Mouse (Mus musculus) kidney, adult 2 months (tissue): Measurements from ENCODE around the gene Prr15l. TPM values are rescaled to one million over a fixed set of nuclear protein-coding genes. Genes with fewer than 3 reads are reported as not detected.
A peak's percentile ranks its signal among the peaks of the same experiment; 100 is the strongest.

Experiments used
- DNase-seq: peaks from one replicate; pipeline ENCODE4 v3.0.0; 2021
- H3K27ac ChIP-seq: fragments of 200-500 bp; 2 replicates; pipeline ENCODE4 v1.5.1; 2012; ENCODE audit warnings: low read depth, low read length, control low read depth, inconsistent platforms; ENCODE audit not compliant: insufficient read depth
- H3K27me3 ChIP-seq: fragments of 200-500 bp; replicated peaks from 2 replicates; pipeline ENCODE4 v1.6.1; 2012; ENCODE audit warnings: mild to moderate bottlenecking, moderate library complexity, low read length, inconsistent platforms; ENCODE audit not compliant: control insufficient read depth, insufficient read depth
- H3K36me3 ChIP-seq: fragments of 200-500 bp; 2 replicates; pipeline ENCODE4 v1.6.1; 2012; ENCODE audit warnings: mild to moderate bottlenecking, moderate library complexity, low read length, inconsistent platforms; ENCODE audit not compliant: control insufficient read depth, insufficient read depth
- H3K4me1 ChIP-seq: fragments of 200-500 bp; 2 replicates; pipeline ENCODE4 v1.6.1; 2011; ENCODE audit warnings: low read length; ENCODE audit not compliant: control insufficient read depth, insufficient read depth
- H3K4me3 ChIP-seq: fragments of 200-500 bp; 2 replicates; pipeline ENCODE4 v1.5.1; 2011; ENCODE audit warnings: mild to moderate bottlenecking, low read depth, low read length, control low read depth; ENCODE audit not compliant: insufficient read depth
- CTCF ChIP-seq: fragments of 200-500 bp; conservative IDR thresholded peaks from 2 replicates; pipeline ENCODE4 v1.5.1; 2011; ENCODE audit warnings: low read depth, mild to moderate bottlenecking, control low read depth, low read length, moderate library complexity, mixed read lengths; ENCODE audit not compliant: insufficient read depth, insufficient read length
- POLR2A ChIP-seq: fragments of 200-500 bp; IDR thresholded peaks from one replicate; pipeline ENCODE4 v1.6.1; 2011; ENCODE audit warnings: low read depth, low read length, control low read depth
- WGBS: fragments of 180-500 bp; shearing (Covaris S2); methylation state at CpG from one replicate; pipeline ENCODE4 v1.1.7; 2018; 5-methylcytosine and 5-hydroxymethylcytosine counted together
- polyA plus RNA-seq: library from polyadenylated mRNA; depleted of rRNA; stranded (reverse); fragments of >200 nt; gene quantifications from 2 replicates; pipeline ENCODE4 v1.2.3, GENCODE M21; 2012

Prr15l gene
- polyA plus RNA-seq, 1 experiment = 119 TPM

DNA sequence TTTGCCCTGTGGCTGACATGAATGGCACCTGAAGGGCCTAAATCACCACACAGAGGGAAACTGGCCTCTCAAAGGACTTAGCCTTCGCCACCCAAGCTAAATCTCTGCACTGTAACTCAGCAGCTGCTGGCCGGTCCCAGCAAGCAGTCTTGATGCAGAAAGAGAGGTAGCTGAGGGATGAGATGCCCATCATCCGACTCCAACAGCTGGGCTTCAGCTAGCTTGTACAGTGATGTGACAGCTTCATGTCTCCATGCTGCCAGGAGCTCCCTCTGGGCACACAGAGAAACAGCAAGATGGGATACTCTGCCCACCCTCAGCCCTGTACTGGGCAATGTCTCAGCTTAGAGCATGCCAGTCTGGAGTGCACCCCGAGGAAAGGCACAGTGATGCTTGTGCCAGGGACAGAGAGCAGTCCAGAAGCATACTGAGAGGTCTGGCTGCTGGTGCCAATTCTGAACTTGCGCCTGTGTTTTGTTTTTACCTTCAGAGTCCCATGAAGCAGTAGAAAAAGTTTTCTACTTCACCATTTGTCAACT lies 45.6 kb downstream of the Prr15l start:
- no peaks in the 10 kb centered on the region for H3K27me3 ChIP-seq
- no peak overlapping the region for H3K4me3 ChIP-seq
- H3K36me3 ChIP-seq = no peaks in the 10 kb centered on the region
- TF ChIP-seq POLR2A (no peak), CTCF (no peak)
- 75% methylated on average over 5 of the region's 5 CpGs for WGBS
- H3K4me1 ChIP-seq = peaks cover 31% of the 10 kb centered on the region
- no peak overlapping the region for H3K27ac ChIP-seq
- DNase-seq = no peak

- WGBS = 77% methylated on average over 5 of the region's 5 CpGs
- H3K36me3 ChIP-seq = no peaks in the 10 kb centered on the region
- no peak for DNase-seq
- TF ChIP-seq CTCF (no peak), POLR2A (no peak)
- no peak overlapping the region for H3K4me3 ChIP-seq
- H3K4me1 ChIP-seq = peaks cover 19% of the 10 kb centered on the region
- H3K27me3 ChIP-seq = no peaks in the 10 kb centered on the region
- H3K27ac ChIP-seq = no peak overlapping the region
Observed at GRCm38 (mm10) chr11:96974813-96975212, 46.9 kb downstream of the Prr15l start.

DNA sequence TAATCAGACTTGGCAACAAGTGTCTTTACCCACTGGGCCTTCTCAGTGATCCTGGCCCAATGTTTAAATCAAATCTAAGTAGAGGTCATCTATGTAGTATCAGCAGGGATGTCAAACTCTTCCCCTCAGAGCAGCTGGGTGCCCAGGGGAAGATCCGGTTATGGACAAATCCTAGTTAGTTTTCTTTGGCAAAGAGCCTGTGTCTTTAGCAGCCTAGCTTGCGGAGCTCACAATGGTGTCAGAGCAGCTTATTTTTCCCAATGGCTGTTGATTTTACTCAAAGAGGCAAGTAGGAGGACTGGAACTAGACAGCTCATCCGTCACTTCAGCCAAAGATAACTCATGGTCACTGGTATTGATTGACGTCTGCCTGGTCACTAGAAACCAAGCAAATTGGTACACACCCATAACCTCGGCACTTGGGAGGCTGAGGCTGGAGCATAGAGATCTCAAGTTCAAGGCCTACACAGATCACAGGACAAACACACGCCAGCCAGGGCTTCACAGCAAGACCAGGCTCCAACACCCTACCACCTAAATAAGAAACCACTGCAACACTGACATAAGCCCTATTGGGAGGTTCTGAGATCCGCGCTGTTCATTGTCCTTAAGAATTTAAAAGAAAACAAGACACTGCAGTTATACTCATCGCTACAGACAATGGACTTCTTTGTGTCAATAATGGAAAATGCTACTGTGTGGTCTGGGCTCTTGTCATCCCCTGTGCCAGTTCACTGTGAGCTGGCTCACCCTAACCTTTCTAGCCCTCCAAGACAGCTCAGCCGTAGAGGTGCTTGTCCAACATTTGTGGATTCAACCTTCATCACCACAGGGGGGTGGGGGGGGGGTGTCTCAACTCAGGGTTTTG lies 47.8 kb downstream of the Prr15l start:
- peak; percentile 54 for DNase-seq
- Histone ChIP-seq H3K36me3 (no peaks in the 10 kb centered on the region), H3K4me3 (no peak overlapping the region), H3K27me3 (no peaks in the 10 kb centered on the region), H3K27ac (peak overlapping the region; percentile 90), H3K4me1 (peaks cover 13% of the 10 kb centered on the region; the same call in 1 of the 2 replicates)
- TF ChIP-seq CTCF = no peak
- no peak for TF ChIP-seq POLR2A
- 60% methylated on average over 10 of the region's 10 CpGs for WGBS

DNA sequence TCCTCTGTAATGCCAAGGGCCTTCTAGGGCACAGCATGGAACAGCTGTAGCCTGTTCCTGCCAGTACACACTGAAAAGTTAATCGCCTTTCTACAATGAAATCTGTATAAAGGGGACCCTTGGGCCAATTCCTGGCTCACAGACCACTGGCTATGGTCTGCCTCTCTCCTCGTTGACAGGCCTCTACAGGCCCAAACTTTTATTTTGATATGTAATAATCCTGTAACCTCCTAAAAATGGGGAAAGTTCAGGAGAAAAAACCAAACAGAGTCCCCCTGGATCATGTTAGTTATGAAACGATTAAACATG lies 48.4 kb downstream of the Prr15l start:
- Histone ChIP-seq H3K4me3 (no peak overlapping the region; the same call in 1 of the 2 replicates), H3K27ac (peak overlapping the region; percentile 90), H3K4me1 (peaks cover 13% of the 10 kb centered on the region; the same call in 1 of the 2 replicates), H3K36me3 (no peaks in the 10 kb centered on the region), H3K27me3 (no peaks in the 10 kb centered on the region)
- DNase-seq = no peak
- TF ChIP-seq POLR2A = no peak
- no peak for TF ChIP-seq CTCF
- 29% methylated on average over 3 of the region's 3 CpGs for WGBS

DNA sequence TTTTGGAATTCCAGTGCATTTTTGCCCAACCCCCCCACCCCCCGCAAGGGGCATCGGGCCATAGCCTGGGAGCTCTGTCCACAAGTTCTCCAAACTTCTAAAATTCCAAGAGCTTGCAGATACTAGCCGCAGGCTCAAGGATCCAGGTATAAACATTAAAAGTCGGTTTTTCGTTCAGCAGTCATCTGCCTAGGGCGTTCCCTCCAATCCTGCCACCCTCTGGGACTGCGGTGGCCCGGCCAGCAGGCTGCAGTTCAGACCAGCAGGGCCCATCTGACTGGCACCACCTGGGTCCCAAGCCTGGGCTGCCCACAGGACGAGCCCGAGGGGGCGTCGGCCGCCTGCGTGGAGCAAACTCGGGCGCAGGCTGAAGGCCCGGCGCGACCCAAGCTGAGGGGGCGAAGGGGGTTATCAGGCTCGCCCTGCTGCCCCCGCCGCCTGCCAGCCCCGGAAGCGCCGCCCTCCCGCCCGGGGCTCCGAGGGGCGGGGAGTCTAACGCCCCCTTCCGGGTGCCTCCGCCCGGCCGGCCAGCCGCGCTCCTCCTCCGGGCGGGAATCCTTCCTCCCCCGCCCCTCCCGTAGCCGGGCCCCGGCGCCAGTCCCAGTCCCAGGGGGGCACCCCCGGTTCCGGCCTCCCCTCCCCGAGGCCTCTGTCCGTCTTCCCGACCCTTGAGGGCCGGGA lies 49.1 kb downstream of the Prr15l start:
- 2% methylated on average over 49 of the region's 50 CpGs for WGBS

GRCm38 (mm10) chr11:96977606-96978400 lies 49.9 kb downstream of the Prr15l start:
- Histone ChIP-seq H3K4me3 (peak overlapping the region; percentile 85), H3K4me1 (peaks cover 13% of the 10 kb centered on the region; the same call in 1 of the 2 replicates), H3K27me3 (no peaks in the 10 kb centered on the region), H3K36me3 (no peaks in the 10 kb centered on the region), H3K27ac (peak overlapping the region; percentile 90)
- WGBS = under 1% methylated on average over 45 of the region's 45 CpGs
- peak; percentile 100 for DNase-seq
- TF ChIP-seq POLR2A (peak; percentile 69), CTCF (no peak)

More for the DNA sequence above, 49.1 kb downstream of the Prr15l start:
- peak overlapping the region; percentile 68 for H3K4me3 ChIP-seq
- peak overlapping the region; percentile 90 for H3K27ac ChIP-seq
- TF ChIP-seq POLR2A = no peak
- TF ChIP-seq CTCF = no peak
- DNase-seq = peak; percentile 91
- H3K4me1 ChIP-seq = peaks cover 13% of the 10 kb centered on the region; the same call in 1 of the 2 replicates
- H3K36me3 ChIP-seq = no peaks in the 10 kb centered on the region
- H3K27me3 ChIP-seq = no peaks in the 10 kb centered on the region
